Mouse (Mus musculus): ENCODE results near the gene Ube2v1. TPM values are rescaled to one million over a fixed set of nuclear protein-coding genes. Genes with fewer than 3 reads are reported as not detected.

Gene Ube2v1
- polyA plus RNA-seq, 1 experiment from 2014 or later, result 298 TPM

DNA sequence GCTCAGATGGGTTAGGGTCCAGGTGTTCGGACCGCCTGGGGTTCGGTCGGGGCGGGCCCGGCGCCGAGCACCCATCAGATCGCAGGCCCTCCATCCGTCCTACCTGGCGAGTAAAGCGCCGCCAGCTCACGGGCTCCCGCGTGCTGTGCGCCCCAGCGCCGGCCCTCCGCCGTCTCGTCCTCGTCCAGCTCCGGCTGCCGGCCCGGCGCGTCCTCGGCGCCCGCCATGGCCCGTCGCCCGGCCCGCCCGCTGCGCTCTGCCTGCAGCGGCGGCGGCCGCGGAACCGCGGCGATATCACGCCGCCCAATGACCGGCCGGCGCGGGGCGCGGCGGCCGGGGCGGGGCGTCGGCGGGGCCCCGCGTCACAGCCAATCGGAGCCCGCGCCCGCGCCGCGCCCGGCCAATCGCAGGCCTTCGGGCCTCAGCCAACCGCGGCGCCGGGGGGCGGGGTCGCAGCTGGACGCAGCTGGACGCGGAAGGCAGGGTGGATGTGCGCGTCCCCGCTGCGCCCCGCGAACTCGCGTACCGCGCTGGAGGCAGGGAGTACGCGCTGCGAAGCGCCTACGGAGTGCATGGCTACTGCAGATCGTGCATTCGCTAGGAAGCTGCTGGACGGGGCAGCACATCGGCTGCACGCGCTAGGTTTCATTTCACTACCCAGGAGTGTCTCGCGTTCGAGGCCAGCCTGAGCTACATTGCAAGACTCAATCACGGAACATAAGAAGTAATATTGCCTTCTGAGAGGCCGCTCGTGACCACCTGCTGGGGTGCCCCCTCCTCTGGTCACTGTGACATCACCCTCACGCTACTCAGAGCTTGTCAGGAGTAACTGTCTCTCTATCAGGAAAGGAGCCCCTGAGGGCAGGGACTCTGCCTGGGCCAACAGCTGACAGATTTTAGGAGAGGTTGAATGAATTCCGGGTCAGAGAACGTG is 29.6 kb upstream of the Ube2v1 start, which contains the start of gene Gm20431:
TSS of gene Gm20431 (minus strand) at position 227 of the 934 bp plus-strand sequence.
- H3K9ac ChIP-seq (replicated peaks), result peak within 1 kb of the TSS; percentile 84
- peak within 1 kb of the TSS; percentile 74 for H3K4me3 ChIP-seq (replicated peaks)
- WGBS, result under 1% methylated on average over 104 of the region's 110 CpGs
- peak within 1 kb of the TSS; percentile 94 for H3K4me2 ChIP-seq (replicated peaks)
- peaks cover 4% of the 10 kb centered on the region; the same call in 1 of the 2 replicates for H3K36me3 ChIP-seq
- H3K27me3 ChIP-seq, result peaks cover 13% of the 10 kb centered on the region
- H3K4me1 ChIP-seq (replicated peaks), result peaks cover 29% of the 10 kb centered on the region
- H3K9me3 ChIP-seq, result no peaks in the 10 kb centered on the region
- ATAC-seq, result peak; percentile 95
- peak within 1 kb of the TSS; percentile 64 for H3K27ac ChIP-seq

DNA sequence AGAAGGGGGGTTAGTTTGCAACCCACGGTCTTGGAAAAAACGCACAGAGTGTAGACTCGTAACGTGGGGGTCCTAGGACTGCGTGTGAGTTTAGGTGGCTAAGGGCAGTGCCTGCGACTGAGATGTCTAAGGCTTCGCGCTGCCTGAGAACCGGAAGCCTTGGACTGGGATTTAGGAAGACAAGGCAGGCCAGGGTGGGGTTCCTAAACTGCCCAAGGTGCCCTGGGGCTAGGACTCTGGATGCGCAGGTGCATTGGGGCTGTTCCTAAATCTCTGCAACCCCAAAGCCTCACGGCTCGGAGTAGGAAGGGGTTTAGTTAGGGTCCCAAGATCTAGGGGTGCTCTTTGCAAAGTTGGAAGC is 28.7 kb upstream of the Ube2v1 start:
- peak overlapping the region; percentile 84 for H3K9ac ChIP-seq (replicated peaks)
- H3K4me2 ChIP-seq (replicated peaks), result peak overlapping the region; percentile 94
- H3K4me1 ChIP-seq (replicated peaks), result peaks cover 30% of the 10 kb centered on the region
- peak overlapping the region; percentile 74 for H3K4me3 ChIP-seq (replicated peaks)
- WGBS, result 2% methylated on average over 12 of the region's 12 CpGs
- 0 out of 2 replicates have a peak overlapping the region, but pooled peaks have one; percentile 35 for H3K27ac ChIP-seq
- peak; percentile 13 for ATAC-seq
- peaks cover 13% of the 10 kb centered on the region for H3K27me3 ChIP-seq
- peaks cover 5% of the 10 kb centered on the region; the same call in 1 of the 2 replicates for H3K36me3 ChIP-seq
- no peaks in the 10 kb centered on the region for H3K9me3 ChIP-seq

- ATAC-seq, result 0 out of 2 replicates have a peak, but pooled peaks have one; percentile 10
- Histone ChIP-seq H3K27me3 (peaks cover 13% of the 10 kb centered on the region), H3K4me1 (replicated peaks) (peaks cover 30% of the 10 kb centered on the region), H3K27ac (0 out of 2 replicates have a peak overlapping the region, but pooled peaks have one; percentile 35), H3K36me3 (peaks cover 5% of the 10 kb centered on the region; the same call in 1 of the 2 replicates), H3K4me3 (replicated peaks) (peak overlapping the region; percentile 74), H3K9me3 (no peaks in the 10 kb centered on the region), H3K9ac (replicated peaks) (peak overlapping the region; percentile 84), H3K4me2 (replicated peaks) (peak overlapping the region; percentile 94)
- 26% methylated on average over 13 of the region's 13 CpGs for WGBS
Observed at GRCm38 (mm10) chr2:167659847-167660610, 28.1 kb upstream of the Ube2v1 start.

GRCm38 (mm10) chr2:167659177-167659846 is 27.4 kb upstream of the Ube2v1 start:
- Histone ChIP-seq H3K9me3 (no peaks in the 10 kb centered on the region), H3K27me3 (peaks cover 13% of the 10 kb centered on the region), H3K27ac (no peak overlapping the region), H3K4me1 (replicated peaks) (peaks cover 30% of the 10 kb centered on the region), H3K4me3 (replicated peaks) (peak overlapping the region; percentile 74; the same call in 1 of the 2 replicates), H3K36me3 (peaks cover 9% of the 10 kb centered on the region), H3K4me2 (replicated peaks) (peak overlapping the region; percentile 94), H3K9ac (replicated peaks) (peak overlapping the region; percentile 84)
- 81% methylated on average over 10 of the region's 10 CpGs for WGBS
- no peak for ATAC-seq

DNA sequence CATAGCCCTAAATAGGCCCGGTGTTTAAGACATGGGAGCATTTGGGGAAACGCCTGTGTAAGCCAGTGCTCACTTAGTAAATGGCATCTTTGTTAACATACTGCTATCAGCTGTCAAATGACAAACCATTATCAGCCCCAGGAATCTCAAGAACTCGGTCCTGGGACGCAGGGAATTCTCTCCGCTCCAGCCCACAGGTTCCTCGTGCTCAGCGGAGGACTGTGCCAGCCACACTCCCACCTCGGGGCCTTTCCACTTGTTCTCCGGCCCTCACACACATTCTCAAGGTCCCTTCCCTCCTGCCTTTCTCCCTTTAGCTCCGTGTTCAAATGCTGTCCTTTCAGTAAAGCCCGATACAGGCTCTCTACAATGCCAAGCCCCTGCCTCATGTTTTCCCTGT is 26.8 kb upstream of the Ube2v1 start:
- WGBS, result 86% methylated on average over 11 of the region's 11 CpGs

DNA sequence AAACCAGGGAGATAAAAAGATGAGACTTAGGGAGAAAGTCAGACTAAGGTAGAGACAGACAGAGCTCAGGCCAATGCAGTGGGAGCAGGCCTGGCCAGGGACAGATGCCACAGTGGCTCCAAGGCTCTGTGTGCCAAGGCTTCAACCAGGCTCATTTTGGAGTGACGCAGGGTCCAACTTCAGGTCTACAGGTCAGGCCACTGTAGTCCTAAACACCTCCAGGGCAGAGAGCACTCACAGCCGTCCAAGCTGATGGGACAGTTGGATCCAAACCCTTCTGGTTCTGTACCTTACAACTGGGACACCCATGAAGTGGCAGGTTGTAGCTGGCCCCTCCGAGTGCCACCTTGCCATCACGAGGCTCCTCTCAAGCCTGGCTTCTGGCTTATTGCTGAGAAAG is 26.1 kb upstream of the Ube2v1 start:
- WGBS, result 95% methylated on average over 4 of the region's 4 CpGs
- H3K27ac ChIP-seq, result no peak overlapping the region

More for the DNA sequence above, 26.8 kb upstream of the Ube2v1 start:
- no peak for ATAC-seq
- no peak overlapping the region for H3K4me3 ChIP-seq (replicated peaks)
- no peak overlapping the region for H3K27ac ChIP-seq
- peaks cover 13% of the 10 kb centered on the region for H3K27me3 ChIP-seq
- H3K4me2 ChIP-seq (replicated peaks), result 0 out of 2 replicates have a peak overlapping the region, but pooled peaks have one; percentile 94
- no peak overlapping the region for H3K9ac ChIP-seq (replicated peaks)
- H3K9me3 ChIP-seq, result no peaks in the 10 kb centered on the region
- H3K36me3 ChIP-seq, result peaks cover 15% of the 10 kb centered on the region
- H3K4me1 ChIP-seq (replicated peaks), result peaks cover 30% of the 10 kb centered on the region

DNA sequence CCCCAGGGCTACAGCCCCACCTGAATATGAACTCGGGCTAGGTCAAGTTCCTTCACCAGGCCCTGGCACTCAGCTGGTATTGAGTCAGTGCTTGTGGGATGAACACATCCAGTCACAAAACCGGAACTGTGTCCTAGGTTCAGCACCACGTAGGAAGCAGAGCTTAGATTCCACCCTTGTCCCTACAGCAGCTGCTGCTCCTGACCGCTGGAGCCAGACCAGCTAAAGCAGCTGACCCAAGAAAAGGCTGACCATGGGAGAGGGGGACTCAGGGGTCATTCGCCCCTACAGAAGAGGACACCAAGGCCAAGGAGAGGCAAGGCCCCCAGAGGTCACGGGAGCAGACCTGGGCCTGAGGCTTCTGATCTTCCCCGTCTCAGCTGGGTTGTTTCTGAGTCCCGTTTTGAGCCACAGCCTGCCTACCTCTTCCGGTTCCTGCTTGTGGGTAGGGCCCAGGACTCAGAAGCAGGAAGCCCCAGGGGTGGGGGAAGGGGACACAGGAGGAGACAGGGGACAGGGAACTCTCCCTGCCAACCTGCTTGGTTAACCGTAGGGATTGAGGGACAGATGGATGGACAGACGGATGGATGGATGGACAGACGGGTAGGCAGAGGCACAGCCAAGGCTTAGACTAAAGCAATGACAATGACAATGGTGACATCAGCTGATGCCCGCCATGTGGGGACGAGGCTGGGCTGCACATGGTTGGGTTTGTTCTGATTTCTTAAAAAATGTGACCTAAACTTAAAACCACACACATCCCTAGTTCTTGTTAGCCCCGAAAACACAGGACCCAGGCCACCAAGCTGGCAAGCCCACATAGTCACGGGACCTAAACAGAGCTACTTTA is 25.0 kb upstream of the Ube2v1 start:
- no peak overlapping the region for H3K4me2 ChIP-seq (replicated peaks)
- no peak overlapping the region for H3K4me3 ChIP-seq (replicated peaks)
- WGBS, result 89% methylated on average over 16 of the region's 16 CpGs
- peaks cover 28% of the 10 kb centered on the region for H3K36me3 ChIP-seq
- no peak overlapping the region for H3K27ac ChIP-seq
- no peaks in the 10 kb centered on the region for H3K27me3 ChIP-seq
- no peak overlapping the region; the same call in 1 of the 2 replicates for H3K9ac ChIP-seq (replicated peaks)
- H3K9me3 ChIP-seq, result no peaks in the 10 kb centered on the region
- H3K4me1 ChIP-seq (replicated peaks), result peaks cover 26% of the 10 kb centered on the region
- no peak for ATAC-seq

More for the DNA sequence above, 26.1 kb upstream of the Ube2v1 start:
- H3K36me3 ChIP-seq, result peaks cover 22% of the 10 kb centered on the region
- H3K4me1 ChIP-seq (replicated peaks), result peaks cover 30% of the 10 kb centered on the region
- no peak overlapping the region for H3K4me3 ChIP-seq (replicated peaks)
- H3K9me3 ChIP-seq, result no peaks in the 10 kb centered on the region
- ATAC-seq, result no peak
- no peak overlapping the region for H3K9ac ChIP-seq (replicated peaks)
- peaks cover 9% of the 10 kb centered on the region for H3K27me3 ChIP-seq
- H3K4me2 ChIP-seq (replicated peaks), result no peak overlapping the region

GRCm38 (mm10) chr2:167654911-167655600 is 23.2 kb upstream of the Ube2v1 start:
- no peaks in the 10 kb centered on the region for H3K9me3 ChIP-seq
- no peak overlapping the region for H3K27ac ChIP-seq
- no peaks in the 10 kb centered on the region for H3K27me3 ChIP-seq
- H3K4me2 ChIP-seq (replicated peaks), result no peak overlapping the region
- H3K4me1 ChIP-seq (replicated peaks), result peaks cover 16% of the 10 kb centered on the region
- H3K9ac ChIP-seq (replicated peaks), result no peak overlapping the region
- H3K36me3 ChIP-seq, result peaks cover 38% of the 10 kb centered on the region
- H3K4me3 ChIP-seq (replicated peaks), result no peak overlapping the region
- ATAC-seq, result no peak
- WGBS, result 88% methylated on average over 10 of the region's 10 CpGs

GRCm38 (mm10) chr2:167652694-167653093 is 20.8 kb upstream of the Ube2v1 start:
- Histone ChIP-seq H3K4me1 (replicated peaks) (0 out of 2 replicates have a peak, but pooled peaks cover 5% of the 10 kb centered on the region), H3K9ac (replicated peaks) (no peak overlapping the region), H3K4me3 (replicated peaks) (no peak overlapping the region), H3K27ac (no peak overlapping the region), H3K27me3 (no peaks in the 10 kb centered on the region), H3K9me3 (no peaks in the 10 kb centered on the region), H3K4me2 (replicated peaks) (no peak overlapping the region), H3K36me3 (peaks cover 49% of the 10 kb centered on the region)
- 83% methylated on average over 7 of the region's 7 CpGs for WGBS
- no peak for ATAC-seq

DNA sequence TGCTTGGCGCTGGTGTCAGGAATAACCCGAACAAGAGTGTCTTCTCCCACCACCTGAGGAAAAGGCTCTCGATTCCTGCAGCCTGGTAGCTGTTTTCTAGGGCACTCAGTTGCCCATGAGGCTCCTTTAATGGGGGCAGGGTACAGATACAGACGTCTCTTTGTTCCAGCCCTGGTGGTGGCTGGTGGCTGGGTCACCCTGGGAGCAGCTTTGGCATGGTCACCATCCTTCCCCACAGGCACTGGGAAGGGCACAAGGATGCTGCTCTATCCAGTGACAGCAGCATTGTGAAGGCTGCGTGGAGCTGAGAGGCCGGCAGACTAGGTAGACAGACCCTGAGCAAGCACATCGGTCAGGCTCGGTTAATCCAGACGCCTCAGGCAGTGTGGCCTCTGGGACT is 19.7 kb upstream of the Ube2v1 start:
- WGBS, result 89% methylated on average over 9 of the region's 9 CpGs
- 0 out of 2 replicates have a peak, but pooled peaks cover 2% of the 10 kb centered on the region for H3K4me1 ChIP-seq (replicated peaks)

More for the DNA sequence above, 19.7 kb upstream of the Ube2v1 start:
- H3K4me2 ChIP-seq (replicated peaks), result no peak overlapping the region
- peaks cover 49% of the 10 kb centered on the region for H3K36me3 ChIP-seq
- H3K9ac ChIP-seq (replicated peaks), result no peak overlapping the region
- no peak overlapping the region for H3K27ac ChIP-seq
- ATAC-seq, result no peak
- no peak overlapping the region for H3K4me3 ChIP-seq (replicated peaks)
- no peaks in the 10 kb centered on the region for H3K9me3 ChIP-seq
- H3K27me3 ChIP-seq, result no peaks in the 10 kb centered on the region

Data from midbrain, embryonic 13.5 days (tissue).